Mouse (Mus musculus) midbrain, embryonic 14.5 days (tissue): ENCODE measurements at regions not wholly inside any gene's neighbourhood (a gene's known extent, or its start where the extent isn't known, plus 50 kb on each side); places are given as distances from the start of the nearest gene placed in this dataset.
A peak's percentile ranks its signal among the peaks of the same experiment; 100 is the strongest.

Experiments
- ATAC-seq: fragments of 200-750 bp; cut with Nextera tagmentation; 2 replicates; pipeline ENCODE4 v1.8.0; 2017; ENCODE audit warnings: moderate number of reproducible peaks, moderate library complexity; ENCODE audit not compliant: low FRiP score, low TSS enrichment
- DNase-seq: peaks from one replicate; pipeline ENCODE4 v3.0.0-alpha.2; 2015
- H3K27ac ChIP-seq: fragments of 300-500 bp; sonication (generic); replicated peaks from 2 replicates; pipeline ENCODE4 v1.5.1; 2014; ENCODE audit warnings: mild to moderate bottlenecking, low read depth, low read length, moderate library complexity
- H3K27me3 ChIP-seq: fragments of 300-500 bp; sonication (generic); 2 replicates; pipeline ENCODE4 v1.6.1; 2014; ENCODE audit warnings: low read length, control low read depth, mixed read lengths; ENCODE audit not compliant: control insufficient read depth, insufficient read depth
- H3K36me3 ChIP-seq: fragments of 300-500 bp; sonication (generic); 2 replicates; pipeline ENCODE4 v1.6.1; 2014; ENCODE audit warnings: low read length, control low read depth; ENCODE audit not compliant: control insufficient read depth, insufficient read depth
- H3K4me1 ChIP-seq: fragments of 300-500 bp; sonication (generic); 2 replicates; pipeline ENCODE4 v1.6.1; 2014; ENCODE audit warnings: mild to moderate bottlenecking, antibody characterized with exemption, low read length, control low read depth; ENCODE audit not compliant: control insufficient read depth, insufficient read depth
- H3K4me2 ChIP-seq: fragments of 300-500 bp; sonication (generic); 2 replicates; pipeline ENCODE4 v1.6.1; 2014; ENCODE audit warnings: mild to moderate bottlenecking, low read length, moderate library complexity
- H3K4me3 ChIP-seq: fragments of 300-500 bp; sonication (generic); replicated peaks from 2 replicates; pipeline ENCODE4 v1.5.1; 2014; ENCODE audit warnings: low read depth, low read length
- H3K9ac ChIP-seq: fragments of 300-500 bp; sonication (generic); replicated peaks from 2 replicates; pipeline ENCODE4 v1.6.1; 2014; ENCODE audit warnings: mild to moderate bottlenecking, low read length, moderate library complexity
- H3K9me3 ChIP-seq: fragments of 300-500 bp; sonication (generic); 2 replicates; pipeline ENCODE4 v1.6.1; 2016; ENCODE audit warnings: low read length, control low read depth, mixed read lengths; ENCODE audit not compliant: control insufficient read depth
- WGBS: fragments of 180-500 bp; shearing (Covaris S2); extraction: QIAGEN DNeasy Blood & Tissue Kit; methylation state at CpG from one replicate; pipeline ENCODE4 v1.1.7; 2014; 5-methylcytosine and 5-hydroxymethylcytosine counted together

- Histone ChIP-seq H3K27me3 (no peaks in the 10 kb centered on the region), H3K4me1 (no peaks in the 10 kb centered on the region), H3K27ac (no peak overlapping the region), H3K9ac (no peak overlapping the region), H3K9me3 (no peaks in the 10 kb centered on the region), H3K4me2 (no peak overlapping the region), H3K4me3 (no peak overlapping the region), H3K36me3 (no peaks in the 10 kb centered on the region)
- DNase-seq (peak; percentile 4), ATAC-seq (no peak)
- 76% methylated on average over 6 of the region's 6 CpGs for WGBS
These were observed 522.9 kb upstream of the Castor2 start for GRCm38 (mm10) chr5:133576595-133576994.

DNA sequence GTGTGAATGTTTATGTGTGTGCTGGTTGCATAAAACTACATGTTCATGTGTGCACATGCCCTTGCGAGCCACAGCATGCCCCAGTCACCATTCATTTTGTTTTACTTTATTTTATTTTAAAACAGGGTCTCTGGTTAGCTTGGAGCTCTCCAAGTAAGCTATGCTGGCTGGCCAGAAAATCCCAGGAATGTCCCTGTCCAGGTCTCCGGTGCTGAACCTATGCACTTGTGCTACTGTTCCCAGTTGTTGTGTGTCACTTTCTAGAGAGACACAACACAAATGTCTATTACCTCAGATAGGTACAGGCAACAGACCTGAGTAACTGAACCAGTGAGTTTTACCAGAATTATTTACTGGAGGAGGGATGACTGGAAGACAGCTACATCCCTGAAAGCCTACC lies 530.4 kb upstream of the Castor2 start:
- no peaks in the 10 kb centered on the region for H3K9me3 ChIP-seq
- no peak overlapping the region for H3K4me2 ChIP-seq
- H3K9ac ChIP-seq, result no peak overlapping the region
- no peak for ATAC-seq
- H3K27me3 ChIP-seq, result no peaks in the 10 kb centered on the region
- H3K27ac ChIP-seq, result no peak overlapping the region
- H3K4me1 ChIP-seq, result no peaks in the 10 kb centered on the region
- no peaks in the 10 kb centered on the region for H3K36me3 ChIP-seq
- peak; percentile 2 for DNase-seq
- WGBS, result 93% methylated on average over 2 of the region's 2 CpGs
- H3K4me3 ChIP-seq, result no peak overlapping the region

- WGBS, result 82% methylated on average over 4 of the region's 4 CpGs
- no peak for DNase-seq
- no peak for ATAC-seq
These were observed 533.0 kb upstream of the Castor2 start for GRCm38 (mm10) chr5:133566506-133566905.

DNA sequence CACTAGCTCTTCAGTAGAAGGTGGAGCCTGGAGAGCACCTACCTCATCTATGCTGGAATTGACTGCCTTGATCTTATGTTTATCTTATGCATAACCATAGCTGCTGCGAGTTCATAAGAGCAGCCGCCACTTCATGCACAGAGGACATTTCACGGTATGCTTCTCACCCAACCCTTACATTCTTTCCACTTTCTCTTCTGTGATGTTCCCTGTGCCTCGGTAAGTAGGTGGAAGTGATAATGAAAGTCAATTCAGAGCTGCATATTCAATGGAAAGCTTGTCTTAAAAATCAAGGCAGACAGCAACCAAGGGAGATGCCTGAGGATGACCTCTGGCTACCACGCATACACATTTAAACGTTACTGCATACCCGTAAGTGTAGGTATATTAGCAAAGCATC lies 548.9 kb upstream of the Castor2 start:
- no peak for ATAC-seq
- H3K4me2 ChIP-seq, result no peak overlapping the region
- H3K4me1 ChIP-seq, result no peaks in the 10 kb centered on the region
- H3K36me3 ChIP-seq, result no peaks in the 10 kb centered on the region
- no peak overlapping the region for H3K27ac ChIP-seq
- no peaks in the 10 kb centered on the region for H3K27me3 ChIP-seq
- no peak for DNase-seq
- no peak overlapping the region for H3K4me3 ChIP-seq
- no peaks in the 10 kb centered on the region for H3K9me3 ChIP-seq
- no peak overlapping the region for H3K9ac ChIP-seq
- 88% methylated on average over 7 of the region's 7 CpGs for WGBS

More at GRCm38 (mm10) chr5:133566506-133566905, 533.0 kb upstream of the Castor2 start:
- no peak overlapping the region for H3K27ac ChIP-seq
- H3K9me3 ChIP-seq, result no peaks in the 10 kb centered on the region
- H3K4me2 ChIP-seq, result no peak overlapping the region
- no peak overlapping the region for H3K4me3 ChIP-seq
- H3K27me3 ChIP-seq, result no peaks in the 10 kb centered on the region
- H3K4me1 ChIP-seq, result no peaks in the 10 kb centered on the region
- H3K36me3 ChIP-seq, result no peaks in the 10 kb centered on the region
- H3K9ac ChIP-seq, result no peak overlapping the region

GRCm38 (mm10) chr5:133542217-133542616 lies 557.3 kb upstream of the Castor2 start:
- DNase-seq (no peak), ATAC-seq (no peak)
- Histone ChIP-seq H3K9me3 (no peaks in the 10 kb centered on the region), H3K9ac (no peak overlapping the region), H3K27ac (no peak overlapping the region), H3K36me3 (no peaks in the 10 kb centered on the region), H3K4me2 (no peak overlapping the region), H3K4me1 (no peaks in the 10 kb centered on the region), H3K4me3 (no peak overlapping the region), H3K27me3 (no peaks in the 10 kb centered on the region)

GRCm38 (mm10) chr5:133532678-133533077 lies 566.8 kb upstream of the Castor2 start:
- H3K9me3 ChIP-seq, result no peaks in the 10 kb centered on the region
- no peak for ATAC-seq
- no peaks in the 10 kb centered on the region for H3K4me1 ChIP-seq
- peak; percentile 61 for DNase-seq
- no peak overlapping the region for H3K4me2 ChIP-seq
- no peaks in the 10 kb centered on the region for H3K27me3 ChIP-seq
- H3K4me3 ChIP-seq, result no peak overlapping the region
- H3K9ac ChIP-seq, result no peak overlapping the region
- H3K36me3 ChIP-seq, result no peaks in the 10 kb centered on the region
- H3K27ac ChIP-seq, result no peak overlapping the region

DNA sequence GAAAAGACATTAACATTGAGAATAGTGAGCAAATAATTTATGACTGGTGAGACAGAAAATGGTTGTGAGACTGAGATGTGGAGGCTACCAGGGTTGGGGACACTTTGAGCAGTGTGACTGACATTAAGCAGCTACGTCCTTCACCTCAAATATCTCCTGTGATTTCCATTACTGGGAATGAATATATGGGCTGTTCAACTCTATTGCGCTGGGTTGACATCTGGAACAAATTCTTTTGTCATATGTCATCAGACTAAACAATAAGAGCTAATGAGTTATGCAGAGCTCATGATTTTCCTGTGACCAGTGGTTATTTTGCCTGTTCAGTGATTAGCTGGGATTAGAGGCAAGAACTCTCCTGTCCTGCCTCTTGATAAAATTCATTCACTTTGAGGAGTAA lies 593.9 kb upstream of the Castor2 start:
- H3K9me3 ChIP-seq, result no peaks in the 10 kb centered on the region
- H3K4me3 ChIP-seq, result no peak overlapping the region
- no peaks in the 10 kb centered on the region for H3K27me3 ChIP-seq
- no peak overlapping the region for H3K4me2 ChIP-seq
- H3K27ac ChIP-seq, result no peak overlapping the region
- no peaks in the 10 kb centered on the region for H3K36me3 ChIP-seq
- DNase-seq (peak; percentile 15), ATAC-seq (no peak)
- 29% methylated on average over 2 of the region's 2 CpGs for WGBS
- H3K9ac ChIP-seq, result no peak overlapping the region
- H3K4me1 ChIP-seq, result no peaks in the 10 kb centered on the region

DNA sequence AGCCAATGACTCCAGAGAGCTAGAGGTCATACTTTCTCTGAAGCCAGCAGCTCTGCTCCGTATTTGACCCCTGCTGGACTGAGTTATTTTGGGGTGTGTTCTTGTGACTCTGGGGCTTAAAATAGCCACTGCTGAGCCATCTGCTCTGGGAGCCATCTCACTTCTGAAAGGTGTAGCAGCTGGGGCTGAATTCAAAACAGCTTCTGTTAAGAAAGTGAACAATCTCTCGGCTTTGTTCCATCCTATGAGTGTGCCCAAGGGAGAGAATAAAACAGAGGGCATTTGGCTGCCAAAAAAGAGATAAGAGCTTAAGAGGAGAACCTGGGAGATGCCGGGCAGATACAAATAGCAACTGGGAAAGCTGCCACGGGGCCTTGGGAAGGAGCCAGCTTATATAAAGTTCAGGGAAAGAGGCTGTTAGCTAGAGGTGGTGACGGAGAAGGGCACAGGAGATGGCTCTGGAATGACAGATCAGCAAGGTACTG lies 611.7 kb upstream of the Castor2 start:
- Histone ChIP-seq H3K9me3 (no peaks in the 10 kb centered on the region), H3K4me2 (no peak overlapping the region), H3K36me3 (no peaks in the 10 kb centered on the region), H3K9ac (no peak overlapping the region), H3K27me3 (no peaks in the 10 kb centered on the region), H3K4me3 (no peak overlapping the region), H3K27ac (no peak overlapping the region), H3K4me1 (no peaks in the 10 kb centered on the region)
- DNase-seq (peak; percentile 40), ATAC-seq (no peak)
- 49% methylated on average over 5 of the region's 5 CpGs for WGBS

GRCm38 (mm10) chr5:133482291-133483086 lies 617.0 kb upstream of the Castor2 start:
- Histone ChIP-seq H3K4me2 (no peak overlapping the region), H3K36me3 (no peaks in the 10 kb centered on the region), H3K9me3 (no peaks in the 10 kb centered on the region), H3K9ac (no peak overlapping the region), H3K4me3 (no peak overlapping the region), H3K27me3 (no peaks in the 10 kb centered on the region), H3K27ac (no peak overlapping the region), H3K4me1 (no peaks in the 10 kb centered on the region)
- peak; percentile 40 for DNase-seq
- WGBS, result 54% methylated on average over 14 of the region's 14 CpGs
- no peak for ATAC-seq
